Mouse (Mus musculus): ENCODE data around the gene Kif15. TPM values are rescaled to one million over a fixed set of nuclear protein-coding genes. Genes with fewer than 3 reads are reported as not detected.

Kif15 gene
- total RNA-seq, 2 experiments from 2014 or later = 0.79 to 1.6 TPM

- Histone ChIP-seq H3K4me3 (peak overlapping the region; percentile 63), H3K27ac (0 out of 2 replicates have a peak overlapping the region, but pooled peaks have one; percentile 55)
- peak in 1 of 2 experiments; percentile 7 for DNase-seq (ENCODE audit: low spot score in 2 of 2)
- TF ChIP-seq CTCF (conservative IDR thresholded peaks at IDR 0.05) = peak; percentile 33
Observed at GRCm38 (mm10) chr9:123021636-123022379, 71.0 kb downstream of the Kif15 start.

GRCm38 (mm10) chr9:123024201-123024600, 73.4 kb downstream of the Kif15 start:
- no peak for DNase-seq (ENCODE audit: low spot score in 2 of 2)
- no peak overlapping the region for H3K27ac ChIP-seq
- no peak for TF ChIP-seq CTCF (conservative IDR thresholded peaks at IDR 0.05)
- H3K4me3 ChIP-seq = no peak overlapping the region

DNA sequence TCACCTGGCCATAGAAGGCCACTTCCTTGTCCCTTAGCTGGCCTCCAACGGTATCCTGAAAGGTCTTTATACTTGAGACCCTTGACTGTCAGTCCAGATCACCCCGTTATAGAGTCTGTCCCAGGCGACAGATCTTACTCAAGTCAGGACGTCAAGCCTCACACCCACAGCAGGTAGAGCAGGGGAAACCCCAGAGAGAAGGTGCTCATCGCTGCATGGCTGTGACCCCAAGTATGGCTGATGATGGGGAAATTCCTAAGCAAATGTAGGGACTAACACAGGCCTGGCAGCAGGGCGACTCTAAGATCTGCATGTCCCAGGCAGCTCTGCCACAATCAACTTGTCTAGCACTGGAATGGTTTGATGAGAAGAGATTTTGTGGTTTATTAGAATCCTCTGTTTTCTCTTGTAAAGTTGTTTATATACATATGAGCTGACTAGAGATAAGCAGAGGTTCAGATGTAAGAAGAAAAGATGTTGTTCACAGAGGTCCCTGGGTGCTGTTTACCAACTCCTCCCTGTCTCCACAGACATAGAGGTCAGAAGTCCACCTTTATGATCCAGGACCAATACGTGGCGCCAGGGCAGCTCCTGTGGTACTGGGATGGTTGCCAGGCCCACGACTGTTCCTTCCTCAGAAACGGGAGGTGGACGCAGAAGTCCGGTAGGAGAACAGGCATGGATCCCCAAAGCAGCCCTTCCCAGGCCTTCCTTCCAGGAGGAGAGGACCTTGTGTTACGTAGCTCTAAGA, 80.8 kb downstream of the Kif15 start:
- no peak overlapping the region for H3K27ac ChIP-seq
- DNase-seq (ENCODE audit: low spot score in 2 of 2) = no peak
- TF ChIP-seq CTCF (conservative IDR thresholded peaks at IDR 0.05) = no peak
- H3K4me3 ChIP-seq = no peak overlapping the region

DNA sequence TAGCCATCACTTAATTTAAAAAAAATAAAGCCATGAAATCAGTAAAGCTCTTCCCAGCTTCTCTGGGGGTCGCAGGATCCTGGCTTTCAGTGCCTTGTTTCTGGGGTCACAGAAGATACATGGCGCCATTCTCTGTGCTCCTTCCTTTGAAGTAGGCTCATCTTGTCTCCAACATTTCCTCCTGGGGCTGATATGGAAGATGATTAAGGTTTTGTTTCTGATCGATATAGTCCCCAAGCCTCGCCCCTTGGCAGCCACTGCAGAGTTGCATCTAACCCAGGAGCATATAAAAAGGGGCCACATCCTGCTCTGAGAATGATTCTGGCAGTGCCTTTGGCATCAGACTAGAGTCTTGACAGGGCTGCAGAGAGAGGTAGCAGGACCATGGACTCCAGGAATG, 83.6 kb downstream of the Kif15 start, which contains the start of gene Tgm4:
Tgm4 (plus strand) TSS at position 301 of the 400 bp plus-strand sequence.
- no peak for DNase-seq (ENCODE audit: low spot score in 2 of 2)
- H3K4me3 ChIP-seq = no peak within 1 kb of the TSS
- H3K27ac ChIP-seq = no peak within 1 kb of the TSS
- TF ChIP-seq CTCF (conservative IDR thresholded peaks at IDR 0.05) = no peak

- Histone ChIP-seq H3K27ac (no peak overlapping the region), H3K4me3 (no peak overlapping the region)
- TF ChIP-seq CTCF (conservative IDR thresholded peaks at IDR 0.05) = no peak
- no peak for DNase-seq (ENCODE audit: low spot score in 2 of 2)
Observed at GRCm38 (mm10) chr9:123047665-123048064, 96.8 kb downstream of the Kif15 start.

DNA sequence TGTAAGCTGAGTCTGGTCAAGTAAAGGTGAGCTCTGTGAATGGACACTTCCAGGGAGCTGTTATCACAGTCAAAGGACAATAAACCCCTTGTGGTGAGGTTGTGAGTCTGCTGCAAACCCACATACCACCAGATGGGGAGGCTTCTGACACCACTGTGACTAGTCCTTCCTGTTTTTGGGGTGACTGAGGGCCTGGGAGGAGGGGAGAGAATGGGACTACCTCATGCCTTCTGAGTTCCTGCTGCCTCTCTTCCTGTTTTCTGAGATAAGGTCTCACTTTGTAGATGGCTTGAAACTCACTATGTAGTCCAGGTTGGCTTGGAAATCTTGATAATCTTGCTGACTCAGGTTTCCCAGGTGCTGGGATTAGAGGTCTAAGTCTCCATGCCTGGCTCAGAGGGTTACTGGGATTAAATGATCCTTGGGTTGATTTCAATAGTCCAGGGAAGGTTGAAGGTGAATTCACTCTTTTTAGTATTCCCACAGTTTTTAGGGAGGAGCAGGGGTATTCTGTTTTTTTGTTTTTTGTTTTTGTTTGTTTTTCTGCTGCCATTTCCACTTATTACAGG, 108.0 kb downstream of the Kif15 start:
- no peak for DNase-seq (ENCODE audit: low spot score in 2 of 2)
- no peak for TF ChIP-seq CTCF (conservative IDR thresholded peaks at IDR 0.05)
- Histone ChIP-seq H3K27ac (no peak overlapping the region), H3K4me3 (no peak overlapping the region)

DNA sequence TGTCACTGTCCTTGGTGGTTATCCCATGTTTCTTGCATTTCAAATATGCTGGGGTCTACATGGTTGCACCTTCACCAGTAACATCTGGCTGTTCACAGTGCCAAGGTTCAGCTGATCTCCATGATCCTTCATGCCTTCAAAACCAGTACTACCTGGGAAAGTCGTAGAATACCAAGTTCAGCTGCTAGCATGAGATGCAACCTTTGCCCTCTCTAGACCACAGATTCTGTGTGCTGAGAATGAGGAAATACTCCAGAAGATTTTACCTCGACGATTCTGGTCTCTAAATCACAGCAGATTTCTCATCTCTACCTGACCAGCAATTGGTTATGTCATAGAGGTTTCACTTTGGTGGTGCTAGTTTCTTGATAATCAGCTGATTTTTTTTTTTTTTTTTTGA, 109.3 kb downstream of the Kif15 start:
- Histone ChIP-seq H3K4me3 (no peak overlapping the region), H3K27ac (no peak overlapping the region)
- no peak for TF ChIP-seq CTCF (conservative IDR thresholded peaks at IDR 0.05)
- no peak for DNase-seq (ENCODE audit: low spot score in 2 of 2)

Other genes starting within 250 kb of the Kif15 start
- gene Topaz1, start 203.7 kb upstream of the Kif15 start, total RNA-seq (2021) = not detected
- 10 to 100 TPM; 20.5 to 22.1 TPM for gene Tcaim, start 145.5 kb upstream of the Kif15 start, total RNA-seq (2021)
- not detected for gene Gm35549, start 107.0 kb upstream of the Kif15 start, total RNA-seq (2021)
- gene Zfp445, start 85.0 kb upstream of the Kif15 start, total RNA-seq (2021) = 100 to 1,000 TPM; 170 to 186 TPM
- 1 to 10 TPM; 5.2 TPM for gene Zkscan7, start 65.4 kb upstream of the Kif15 start, total RNA-seq (2021)
- gene Zfp105, start 28.0 kb upstream of the Kif15 start, total RNA-seq (2021) = 1 to 10 TPM; 7.5 to 8.3 TPM
- 10 to 100 TPM; 21.2 to 23.6 TPM for gene 1110059G10Rik, start within 50 bp of the Kif15 start, total RNA-seq (2021)
- gene Tmem42, start 70.3 kb downstream of the Kif15 start, total RNA-seq (2021) = 10 to 100 TPM; 24.1 to 25.1 TPM
- gene Tgm4, start 83.7 kb downstream of the Kif15 start, total RNA-seq (2021) = 1 to 10 TPM; 2.9 to 3.7 TPM
- gene Zdhhc3, start 162.2 kb downstream of the Kif15 start, total RNA-seq (2021) = 10 to 100 TPM; 57.5 to 61.9 TPM
- gene Exosc7, start 162.2 kb downstream of the Kif15 start, total RNA-seq (2021) = 10 to 100 TPM; 40.1 to 40.9 TPM
- gene Clec3b, start 199.9 kb downstream of the Kif15 start, total RNA-seq (2021) = 1 to 10 TPM; 2.2 to 4.3 TPM

All from layer of hippocampus, adult 2 months (tissue).